Mouse (Mus musculus) ES-E14 (cell line): ENCODE measurements around the gene Usp7. TPM values are rescaled to one million over a fixed set of nuclear protein-coding genes. Genes with fewer than 3 reads are reported as not detected.

Source experiments
- DNase-seq: peaks from one replicate; pipeline ENCODE4 v3.0.0-alpha.2; 2013; ENCODE audit warnings: low read depth, low spot score
- H3K27ac ChIP-seq: 2 replicates; pipeline ENCODE4 v1.5.1; 2012; ENCODE audit warnings: low read depth, mild to moderate bottlenecking, low read length, moderate library complexity, mixed read lengths; ENCODE audit not compliant: poor library complexity, insufficient read depth, severe bottlenecking
- H3K36me3 ChIP-seq: 2 replicates; pipeline ENCODE4 v1.6.1; 2012; ENCODE audit warnings: mild to moderate bottlenecking, low read length, moderate library complexity, mixed read lengths; ENCODE audit not compliant: control insufficient read depth, poor library complexity, insufficient read depth, severe bottlenecking
- H3K4me1 ChIP-seq, 2 experiments: fragments of 150-350 bp in 1 of 2; sonication (generic) in 1 of 2; 2 replicates each; pipeline ENCODE4 v1.6.1; 2012; ENCODE audit warnings: low read length in 2 of 2, mild to moderate bottlenecking in 1 of 2, mixed read lengths in 1 of 2; ENCODE audit not compliant: control insufficient read depth in 2 of 2, insufficient read depth in 2 of 2, poor library complexity in 1 of 2
- H3K4me3 ChIP-seq, 2 experiments: fragments of 150-350 bp in 1 of 2; sonication (generic) in 1 of 2; 2 replicates each; pipeline ENCODE4 v1.5.1; 2012; ENCODE audit warnings: low read length in 2 of 2, low read depth in 1 of 2, mild to moderate bottlenecking in 1 of 2, mixed read lengths in 1 of 2; ENCODE audit not compliant: insufficient read depth in 1 of 2, poor library complexity in 1 of 2, severe bottlenecking in 1 of 2
- H3K9ac ChIP-seq: 2 replicates; pipeline ENCODE4 v1.6.1; 2012; ENCODE audit warnings: low read depth, mild to moderate bottlenecking, low read length, mixed read lengths; ENCODE audit not compliant: poor library complexity, insufficient read depth, severe bottlenecking
- H3K9me3 ChIP-seq: fragments of 150-350 bp; sonication (generic); 2 replicates; pipeline ENCODE4 v1.6.1; 2012; ENCODE audit warnings: low read depth, mild to moderate bottlenecking, low read length; ENCODE audit not compliant: control insufficient read depth, insufficient read depth
- CHD2 ChIP-seq: IDR thresholded peaks from 2 replicates; pipeline ENCODE4 v1.6.1; 2014; ENCODE audit warnings: mild to moderate bottlenecking, low read depth, low read length, inconsistent platforms
- HCFC1 ChIP-seq: IDR thresholded peaks from 2 replicates; pipeline ENCODE4 v1.6.1; 2012; ENCODE audit warnings: low read length, inconsistent platforms, borderline replicate concordance; ENCODE audit not compliant: insufficient read depth
- MAFK ChIP-seq: IDR thresholded peaks from 2 replicates; pipeline ENCODE4 v1.6.1; 2014; ENCODE audit warnings: mild to moderate bottlenecking, low read depth, low read length, inconsistent platforms; ENCODE audit not compliant: insufficient read depth
- ZC3H11A ChIP-seq: IDR thresholded peaks from 2 replicates; pipeline ENCODE4 v1.6.1; 2012; ENCODE audit warnings: low read depth, mild to moderate bottlenecking, inconsistent platforms, low read length, borderline replicate concordance
- ZNF384 ChIP-seq: IDR thresholded peaks from 2 replicates; pipeline ENCODE4 v1.6.1; 2012; ENCODE audit warnings: low read depth, low read length, inconsistent platforms
- in situ Hi-C, 2 experiments: fragments of 600-800 bp; cut with MboI; formaldehyde crosslinking; loops; one replicate each; pipeline ENCODE4 v1.15.1; 2025; ENCODE audit warnings: low sequenced_read_pairs in 2 of 2, inconsistent platforms in 1 of 2; ENCODE audit not compliant: unreplicated experiment in 2 of 2
- total RNA-seq: library from RNA; depleted of rRNA; stranded (reverse); fragments of 300-350 nt; gene quantifications from 2 replicates; pipeline ENCODE4 v1.2.3, GENCODE M21; 2012

The Usp7 gene
- total RNA-seq, 1 experiment: 242 TPM

DNA sequence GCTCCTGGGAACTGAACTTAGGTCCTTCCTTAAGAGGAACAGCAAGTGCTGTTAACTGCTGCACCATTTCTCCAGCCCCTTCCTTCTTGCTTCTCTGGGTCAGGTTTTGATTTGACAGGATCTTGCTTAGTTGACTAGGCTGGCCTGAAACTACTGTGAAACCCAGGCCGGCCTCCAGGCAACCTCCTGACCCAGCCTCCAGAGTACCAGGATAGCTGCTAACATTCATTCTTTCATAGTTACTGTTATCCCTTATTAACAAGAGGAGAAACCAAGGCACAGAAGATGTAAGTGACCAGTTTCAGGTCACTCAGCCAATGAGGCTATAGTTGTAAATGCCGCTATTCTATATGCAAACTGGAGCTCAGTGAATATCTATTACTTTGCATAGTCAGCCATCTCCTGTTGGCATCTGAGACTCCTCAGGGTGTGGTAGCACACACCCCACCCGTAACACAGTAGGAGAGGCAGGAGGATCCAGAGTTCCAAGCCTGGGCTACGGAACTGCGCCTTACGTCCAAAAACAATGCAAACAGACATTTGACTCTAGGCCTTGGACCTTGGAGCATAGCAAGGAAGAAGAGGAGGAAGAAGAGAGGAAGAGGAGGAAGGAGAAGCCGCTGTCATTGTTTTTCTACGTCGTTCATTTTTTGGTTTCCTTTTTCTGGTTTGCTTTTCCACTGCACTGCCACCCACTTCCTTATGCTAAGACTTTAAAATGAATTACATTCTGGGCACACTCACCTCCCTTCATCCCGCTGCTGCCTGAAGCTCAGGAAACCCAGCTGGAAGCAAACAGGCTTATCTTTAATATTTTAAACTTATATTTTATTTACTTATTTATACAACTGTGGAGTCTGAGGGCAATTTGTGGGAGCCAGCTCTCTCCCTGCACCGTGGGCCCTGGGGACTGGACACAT lies 24.7 kb downstream of the Usp7 start:
- TF ChIP-seq HCFC1: no peak
- no peak for TF ChIP-seq ZNF384
- no peak for TF ChIP-seq MAFK
- no peak for TF ChIP-seq CHD2
- no peak for TF ChIP-seq ZC3H11A
- peaks cover 18 to 38% of the 10 kb centered on the region in 2 experiments for H3K4me1 ChIP-seq
- H3K36me3 ChIP-seq: peaks cover 23% of the 10 kb centered on the region; the same call in 1 of the 2 replicates
- no peak overlapping the region; the same call in 1 of the 2 replicates for H3K9ac ChIP-seq
- H3K9me3 ChIP-seq: no peaks in the 10 kb centered on the region
- H3K27ac ChIP-seq: peak overlapping the region; percentile 77; the same call in 1 of the 2 replicates
- in situ Hi-C loops: no loop called here
- DNase-seq: no peak
- no peak overlapping the region for H3K4me3 ChIP-seq

DNA sequence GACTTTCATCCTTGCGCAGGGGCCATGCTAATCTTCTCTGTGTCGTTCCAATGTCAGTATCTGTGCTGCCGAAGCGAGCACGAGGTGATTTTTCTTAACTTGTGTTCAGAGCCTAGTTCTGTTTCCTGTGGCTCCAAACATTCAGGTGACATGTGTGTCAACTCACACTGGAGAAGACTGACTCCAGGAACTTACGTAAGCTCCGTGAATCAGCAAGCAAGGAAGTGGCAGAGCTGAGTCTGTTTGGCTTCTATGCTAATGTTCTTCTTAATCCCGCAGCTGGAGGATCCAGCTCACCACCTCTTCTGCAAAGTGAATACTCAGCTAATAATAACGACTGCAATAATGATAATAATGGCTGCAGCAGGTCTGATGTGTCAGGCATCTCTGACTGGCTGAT lies 25.9 kb downstream of the Usp7 start:
- Histone ChIP-seq H3K4me1 (peaks cover 18 to 38% of the 10 kb centered on the region in 2 experiments), H3K36me3 (peaks cover 23% of the 10 kb centered on the region; the same call in 1 of the 2 replicates), H3K9me3 (no peaks in the 10 kb centered on the region), H3K4me3 (no peak overlapping the region), H3K27ac (no peak overlapping the region; the same call in 1 of the 2 replicates), H3K9ac (no peak overlapping the region)
- in situ Hi-C loops: no loop called here
- DNase-seq: no peak
- TF ChIP-seq CHD2 (no peak), MAFK (no peak), ZNF384 (no peak), ZC3H11A (no peak), HCFC1 (no peak)

- Histone ChIP-seq H3K9me3 (no peaks in the 10 kb centered on the region), H3K4me1 (peaks cover 18 to 41% of the 10 kb centered on the region in 2 experiments), H3K9ac (no peak overlapping the region), H3K36me3 (peaks cover 23% of the 10 kb centered on the region; the same call in 1 of the 2 replicates), H3K27ac (no peak overlapping the region), H3K4me3 (no peak overlapping the region)
- in situ Hi-C loops: no loop called here
- no peak for TF ChIP-seq MAFK
- no peak for TF ChIP-seq ZNF384
- TF ChIP-seq CHD2: no peak
- no peak for TF ChIP-seq ZC3H11A
- no peak for TF ChIP-seq HCFC1
- DNase-seq: no peak
Measured at GRCm38 (mm10) chr16:8764124-8764907, 27.8 kb downstream of the Usp7 start.

- peaks cover 21 to 34% of the 10 kb centered on the region in 2 experiments for H3K4me1 ChIP-seq
- no peak for TF ChIP-seq CHD2
- TF ChIP-seq MAFK: no peak
- TF ChIP-seq ZNF384: no peak
- TF ChIP-seq ZC3H11A: no peak
- no peak for TF ChIP-seq HCFC1
Measured at GRCm38 (mm10) chr16:8763028-8763427, 29.1 kb downstream of the Usp7 start.

More at GRCm38 (mm10) chr16:8763028-8763427, 29.1 kb downstream of the Usp7 start:
- 0 out of 2 replicates have a peak overlapping the region, but pooled peaks have one; percentile 38 for H3K9ac ChIP-seq
- no peaks in the 10 kb centered on the region for H3K9me3 ChIP-seq
- in situ Hi-C loops: no loop called here
- peak overlapping the region; percentile 22; the same call in 1 of the 2 replicates for H3K27ac ChIP-seq
- H3K4me3 ChIP-seq: no peak overlapping the region
- peaks cover 14% of the 10 kb centered on the region; the same call in 1 of the 2 replicates for H3K36me3 ChIP-seq
- DNase-seq: no peak
